Comparison of ENCODE assay signal across 8 mouse cellular contexts in the genomic region with DNA sequence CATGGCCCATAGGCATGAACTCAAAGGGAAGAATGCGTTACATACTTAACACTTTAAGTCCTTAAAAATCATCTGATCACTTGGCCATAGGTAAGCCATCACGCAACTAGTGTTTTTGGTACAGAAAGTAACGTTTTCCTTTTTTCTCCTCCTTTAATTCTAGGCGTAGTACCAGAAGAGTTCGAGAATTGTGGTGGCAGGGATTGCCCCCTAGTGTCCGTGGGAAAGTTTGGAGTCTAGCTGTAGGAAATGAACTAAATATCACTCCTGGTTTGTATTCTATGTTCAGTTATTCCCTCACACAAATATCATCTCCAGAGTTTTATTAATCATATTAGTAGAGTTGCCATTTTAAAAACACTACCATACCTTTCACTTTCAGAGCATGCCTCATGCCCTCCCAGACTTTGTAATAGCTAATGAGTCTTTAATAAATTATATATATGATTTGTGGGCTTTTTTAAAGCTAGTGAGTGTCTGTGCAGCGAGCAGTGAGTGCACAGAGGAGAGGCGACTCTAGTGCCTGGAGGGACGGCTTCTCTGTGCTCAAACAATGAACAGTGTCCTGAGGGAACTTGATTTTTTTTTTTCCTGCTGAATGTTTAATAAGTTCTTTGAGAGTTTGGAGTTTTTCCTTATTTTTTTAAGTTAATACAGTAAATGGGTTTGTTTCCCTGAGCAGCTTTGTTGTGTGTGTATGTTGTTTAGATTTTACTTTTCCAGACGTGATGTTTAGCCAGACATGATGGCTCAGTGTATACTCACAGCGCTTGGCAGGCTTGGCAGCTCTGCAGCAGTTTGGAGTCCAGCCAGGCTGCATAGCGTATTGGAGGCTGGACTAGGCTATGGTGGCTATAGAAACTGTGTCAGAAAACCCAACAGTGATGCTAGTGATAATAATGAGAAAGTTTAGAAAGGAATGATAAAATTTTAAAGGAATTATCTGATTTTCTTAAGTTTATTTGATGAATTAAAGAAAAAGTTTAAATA. TPM values are rescaled to one million over a fixed set of nuclear protein-coding genes. Genes with fewer than 3 reads are reported as not detected.
A peak's percentile ranks its signal among the peaks of the same experiment; 100 is the strongest.
DNase-seq lines count a peak whose midpoint lies in the region.

No protein-coding gene starts in this region.

- peak; percentile 5 for DNase-seq in embryo, embryonic 10.5 days (ENCODE audit: low spot score)
- DNase-seq in embryo, embryonic 10 days (ENCODE audit: low spot score), result no peak
- DNase-seq in kidney, postnatal 4 days, result peak; percentile 11 to 13
- no peak for DNase-seq in kidney, adult 8-10 months
- DNase-seq in MN1 (ENCODE audit: low spot score), result peak; percentile 45
- DNase-seq in heart, postnatal 10 days, result peak; percentile 20 to 33
- DNase-seq in B cell, adult 2 months, result no peak
- DNase-seq in layer of hippocampus, adult 9-10 months (ENCODE audit: low spot score), result no peak

- intact Hi-C loops in heart, postnatal 10 days (cut with DNase I), result loop anchor here (2.0 kb wide), 1 partner anchor 83 kb away; a partner anchor contains a TSS

RNA-seq across cellular contexts. Expression of a gene that starts 29.3 kb away (rescaled TPM):
- total RNA-seq in heart, postnatal 10 days (2021), result 1 to 10 TPM; 6.7 to 9.2 TPM

Comparison
In these comparisons a context has a peak if more than half of its experiments do, and no peak if none do; other contexts are left out.
1. DNase-seq: peak in embryo, embryonic 10.5 days (single experiment), kidney, postnatal 4 days (2 of 2), MN1 (single experiment) and heart, postnatal 10 days (2 of 2); none in embryo, embryonic 10 days (single experiment), kidney, adult 8-10 months (0 of 2), B cell, adult 2 months (0 of 2) and layer of hippocampus, adult 9-10 months (single experiment).